Mouse (Mus musculus) intestine, embryonic 16.5 days (tissue): ENCODE measurements at regions not wholly inside any gene's neighbourhood (a gene's known extent, or its start where the extent isn't known, plus 50 kb on each side); places are given as distances from the start of the nearest gene placed in this dataset.
A peak's percentile ranks its signal among the peaks of the same experiment; 100 is the strongest.

Experiments used
- ATAC-seq: fragments of 200-750 bp; cut with Nextera tagmentation; 2 replicates; pipeline ENCODE4 v1.8.0; 2017; ENCODE audit warnings: moderate TSS enrichment, moderate library complexity
- H3K27ac ChIP-seq: fragments of 300-500 bp; sonication (generic); 2 replicates; pipeline ENCODE4 v1.5.1; 2014; ENCODE audit warnings: mild to moderate bottlenecking, low read length
- H3K27me3 ChIP-seq: fragments of 300-500 bp; sonication (generic); replicated peaks from 2 replicates; pipeline ENCODE4 v1.6.1; 2014; ENCODE audit warnings: low read length, control low read depth, mixed read lengths; ENCODE audit not compliant: control insufficient read depth, insufficient read depth
- H3K36me3 ChIP-seq: fragments of 300-500 bp; sonication (generic); 2 replicates; pipeline ENCODE4 v1.6.1; 2014; ENCODE audit warnings: low read length, control low read depth; ENCODE audit not compliant: control insufficient read depth, insufficient read depth
- H3K4me1 ChIP-seq: fragments of 300-500 bp; sonication (generic); 2 replicates; pipeline ENCODE4 v1.6.1; 2014; ENCODE audit warnings: low read length, control low read depth, mixed read lengths; ENCODE audit not compliant: control insufficient read depth, insufficient read depth
- H3K4me2 ChIP-seq: fragments of 300-500 bp; sonication (generic); 2 replicates; pipeline ENCODE4 v1.6.1; 2014; ENCODE audit warnings: low read depth, low read length, control low read depth
- H3K4me3 ChIP-seq: fragments of 300-500 bp; sonication (generic); 2 replicates; pipeline ENCODE4 v1.5.1; 2014; ENCODE audit warnings: mild to moderate bottlenecking, low read length
- H3K9ac ChIP-seq: fragments of 300-500 bp; sonication (generic); 2 replicates; pipeline ENCODE4 v1.6.1; 2014; ENCODE audit warnings: low read depth, low read length
- H3K9me3 ChIP-seq: fragments of 300-500 bp; sonication (generic); 2 replicates; pipeline ENCODE4 v1.6.1; 2016; ENCODE audit warnings: low read length, control low read depth; ENCODE audit not compliant: control insufficient read depth
- whole genome bisulfite sequencing: fragments of 180-500 bp; shearing (Covaris S2); extraction: QIAGEN DNeasy Blood & Tissue Kit; methylation state at CpG from one replicate; pipeline ENCODE4 v1.1.7; 2014; 5-methylcytosine and 5-hydroxymethylcytosine counted together

GRCm38 (mm10) chr19:14664682-14665417 is 67.0 kb upstream of the Tle4 start:
- Histone ChIP-seq H3K4me3 (no peak overlapping the region), H3K9ac (no peak overlapping the region), H3K36me3 (no peaks in the 10 kb centered on the region), H3K27ac (peak overlapping the region; percentile 70), H3K9me3 (no peaks in the 10 kb centered on the region), H3K4me1 (no peaks in the 10 kb centered on the region), H3K27me3 (no peaks in the 10 kb centered on the region), H3K4me2 (no peak overlapping the region)
- peak; percentile 91 for ATAC-seq
- 62% methylated on average over 3 of the region's 3 CpGs for WGBS

DNA sequence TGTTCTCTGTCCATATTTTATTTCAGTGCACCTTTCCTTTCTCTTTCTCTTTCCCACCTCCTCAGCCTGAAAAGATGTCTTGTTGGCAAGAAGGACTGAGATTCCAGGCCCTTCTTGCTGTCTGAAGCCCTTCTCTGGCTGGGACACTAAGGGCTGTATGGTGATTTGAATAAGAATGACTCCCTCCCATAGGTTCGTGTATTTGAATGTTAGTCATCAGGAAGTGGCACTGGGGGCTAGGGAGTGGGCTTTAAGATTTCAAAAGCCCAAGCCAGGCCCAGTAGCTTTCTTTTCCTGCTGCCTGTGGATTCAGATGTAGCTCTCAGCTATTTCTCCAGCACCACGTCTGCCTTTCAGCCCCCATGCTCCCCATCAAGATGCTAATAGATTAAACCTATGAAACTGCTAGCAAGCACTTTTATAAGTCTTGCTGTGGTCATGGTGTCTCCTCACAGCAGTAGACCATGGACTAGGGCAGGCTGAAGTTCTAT is 66.3 kb upstream of the Tle4 start:
- H3K4me2 ChIP-seq, result no peak overlapping the region
- ATAC-seq, result 0 out of 2 replicates have a peak, but pooled peaks have one; percentile 23
- H3K36me3 ChIP-seq, result no peaks in the 10 kb centered on the region
- no peaks in the 10 kb centered on the region for H3K4me1 ChIP-seq
- H3K27ac ChIP-seq, result peak overlapping the region; percentile 70
- no peak overlapping the region for H3K9ac ChIP-seq
- no peaks in the 10 kb centered on the region for H3K27me3 ChIP-seq
- H3K4me3 ChIP-seq, result no peak overlapping the region
- 59% methylated on average over 2 of the region's 2 CpGs for WGBS
- H3K9me3 ChIP-seq, result no peaks in the 10 kb centered on the region

GRCm38 (mm10) chr19:14663350-14663749 is 65.5 kb upstream of the Tle4 start:
- WGBS, result 85% methylated on average over 4 of the region's 4 CpGs
- no peak overlapping the region for H3K9ac ChIP-seq
- no peaks in the 10 kb centered on the region for H3K36me3 ChIP-seq
- no peaks in the 10 kb centered on the region for H3K9me3 ChIP-seq
- no peak overlapping the region for H3K4me2 ChIP-seq
- no peaks in the 10 kb centered on the region for H3K4me1 ChIP-seq
- no peak overlapping the region for H3K27ac ChIP-seq
- H3K4me3 ChIP-seq, result no peak overlapping the region
- no peak for ATAC-seq
- H3K27me3 ChIP-seq, result no peaks in the 10 kb centered on the region

DNA sequence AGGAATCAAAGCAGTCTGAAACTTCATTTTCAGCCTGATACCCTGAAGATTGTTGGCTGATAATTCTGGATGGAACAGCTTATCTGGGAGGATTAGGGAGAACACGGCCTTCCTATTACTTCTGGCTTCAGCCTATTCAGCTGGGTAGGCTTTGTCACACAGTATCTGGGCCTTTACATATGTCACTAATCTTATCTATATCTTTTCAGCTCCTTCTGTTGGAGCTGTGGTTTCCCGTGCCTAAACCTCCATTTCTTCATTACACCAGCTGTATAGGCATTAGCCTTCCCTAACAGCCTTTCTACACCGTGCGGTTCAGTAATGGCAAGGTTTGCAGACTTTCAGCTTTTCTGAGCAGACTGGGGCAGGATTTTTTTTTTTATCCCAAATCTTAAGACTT is 61.9 kb upstream of the Tle4 start:
- Histone ChIP-seq H3K36me3 (no peaks in the 10 kb centered on the region), H3K9ac (no peak overlapping the region), H3K27ac (no peak overlapping the region), H3K4me1 (no peaks in the 10 kb centered on the region), H3K4me2 (no peak overlapping the region), H3K9me3 (no peaks in the 10 kb centered on the region), H3K27me3 (no peaks in the 10 kb centered on the region), H3K4me3 (no peak overlapping the region)
- ATAC-seq, result no peak
- WGBS, result 78% methylated on average over 4 of the region's 4 CpGs

DNA sequence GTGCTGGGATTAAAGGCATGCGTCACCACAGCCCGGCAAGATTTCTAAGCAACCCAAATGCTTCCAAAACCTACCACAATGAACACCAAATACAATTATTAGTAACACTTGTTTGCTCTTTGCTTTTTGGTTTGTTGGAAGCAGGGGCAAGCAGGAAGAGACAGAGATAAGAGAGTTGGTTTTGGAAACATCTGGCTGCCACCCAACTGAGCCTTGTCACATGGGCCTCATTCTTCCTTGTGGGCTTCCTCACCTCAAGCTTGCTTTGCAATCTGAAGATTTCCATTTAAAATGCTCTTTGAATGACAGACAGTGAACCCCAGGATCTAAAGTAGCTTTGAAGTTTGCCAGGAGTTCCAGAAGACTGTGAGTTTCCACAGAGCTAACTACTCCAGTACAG is 60.6 kb upstream of the Tle4 start:
- no peak overlapping the region for H3K27ac ChIP-seq
- WGBS, result 96% methylated on average over 2 of the region's 2 CpGs
- H3K4me1 ChIP-seq, result no peaks in the 10 kb centered on the region
- H3K4me3 ChIP-seq, result no peak overlapping the region
- H3K9me3 ChIP-seq, result no peaks in the 10 kb centered on the region
- no peak overlapping the region for H3K9ac ChIP-seq
- ATAC-seq, result no peak
- no peaks in the 10 kb centered on the region for H3K36me3 ChIP-seq
- no peak overlapping the region for H3K4me2 ChIP-seq
- H3K27me3 ChIP-seq, result no peaks in the 10 kb centered on the region

DNA sequence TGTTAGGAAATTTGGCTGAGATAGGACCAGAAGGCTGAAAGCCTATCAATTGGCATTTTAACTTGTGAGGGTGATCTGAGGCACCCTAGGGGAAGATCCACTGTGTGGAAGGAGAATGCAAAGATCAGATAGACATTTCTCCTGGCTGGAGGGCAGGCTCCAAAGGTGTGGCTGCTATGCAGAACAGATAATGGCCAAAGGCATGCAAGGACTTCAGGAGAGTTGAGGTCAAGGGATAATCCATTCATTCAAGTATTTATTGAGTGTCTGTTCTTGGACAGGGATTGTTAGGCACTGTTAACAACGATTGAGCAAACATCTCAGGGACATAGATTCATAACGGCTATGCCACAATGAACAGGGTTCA is 58.2 kb upstream of the Tle4 start:
- Histone ChIP-seq H3K4me2 (no peak overlapping the region), H3K9ac (no peak overlapping the region), H3K27ac (peak overlapping the region; percentile 9; the same call in 1 of the 2 replicates), H3K9me3 (no peaks in the 10 kb centered on the region), H3K27me3 (no peaks in the 10 kb centered on the region), H3K4me3 (no peak overlapping the region), H3K4me1 (no peaks in the 10 kb centered on the region), H3K36me3 (no peaks in the 10 kb centered on the region)
- ATAC-seq, result peak; percentile 65
- WGBS, result 46% methylated on average over 2 of the region's 2 CpGs

GRCm38 (mm10) chr19:14655302-14656021 is 57.6 kb upstream of the Tle4 start:
- peak; percentile 93 for ATAC-seq
- whole genome bisulfite sequencing, result 46% methylated on average over 5 of the region's 5 CpGs

More at GRCm38 (mm10) chr19:14655302-14656021, 57.6 kb upstream of the Tle4 start:
- Histone ChIP-seq H3K4me2 (no peak overlapping the region), H3K36me3 (no peaks in the 10 kb centered on the region), H3K27ac (peak overlapping the region; percentile 9; the same call in 1 of the 2 replicates), H3K4me1 (no peaks in the 10 kb centered on the region), H3K9me3 (no peaks in the 10 kb centered on the region), H3K9ac (no peak overlapping the region), H3K4me3 (no peak overlapping the region), H3K27me3 (no peaks in the 10 kb centered on the region)
